Mouse (Mus musculus) forebrain, embryonic 12.5 days (tissue): ENCODE data around the gene Ptpdc1. TPM values are rescaled to one million over a fixed set of nuclear protein-coding genes. Genes with fewer than 3 reads are reported as not detected.

Experiments
- ATAC-seq: fragments of 200-750 bp; cut with Nextera tagmentation; 2 replicates; pipeline ENCODE4 v1.8.0; 2017; ENCODE audit warnings: moderate TSS enrichment; ENCODE audit not compliant: low FRiP score
- H3K27ac ChIP-seq: fragments of 300-500 bp; sonication (generic); 2 replicates; pipeline ENCODE4 v1.5.1; 2016; ENCODE audit warnings: mild to moderate bottlenecking
- H3K27me3 ChIP-seq: fragments of 300-500 bp; sonication (generic); 2 replicates; pipeline ENCODE4 v1.6.1; 2016; ENCODE audit warnings: mild to moderate bottlenecking
- H3K36me3 ChIP-seq: fragments of 300-500 bp; sonication (generic); replicated peaks from 2 replicates; pipeline ENCODE4 v1.6.1; 2016; ENCODE audit warnings: mild to moderate bottlenecking
- H3K4me1 ChIP-seq: fragments of 300-500 bp; sonication (generic); 2 replicates; pipeline ENCODE4 v1.6.1; 2016
- H3K4me2 ChIP-seq: fragments of 300-500 bp; sonication (generic); 2 replicates; pipeline ENCODE4 v1.6.1; 2016; ENCODE audit warnings: mild to moderate bottlenecking, moderate library complexity
- H3K4me3 ChIP-seq: fragments of 300-500 bp; sonication (generic); replicated peaks from 2 replicates; pipeline ENCODE4 v1.5.1; 2016; ENCODE audit warnings: mild to moderate bottlenecking
- H3K9ac ChIP-seq: fragments of 300-500 bp; sonication (generic); 2 replicates; pipeline ENCODE4 v1.6.1; 2016; ENCODE audit warnings: mild to moderate bottlenecking
- H3K9me3 ChIP-seq: fragments of 300-500 bp; sonication (generic); 2 replicates; pipeline ENCODE4 v1.6.1; 2016
- WGBS: fragments of 180-500 bp; shearing (Covaris S2); methylation state at CpG from one replicate; pipeline ENCODE4 v1.1.7; 2016; 5-methylcytosine and 5-hydroxymethylcytosine counted together
- polyA plus RNA-seq: library from polyadenylated mRNA; unstranded; fragments of >200 nt; fragmentation: Nextera tagmentation; extraction: Ambion mirVana; gene quantifications from 2 replicates; pipeline ENCODE4 v1.2.1, GENCODE M21; 2016

Ptpdc1 gene
- polyA plus RNA-seq, 1 experiment from 2014 or later, result 16.1 TPM

DNA sequence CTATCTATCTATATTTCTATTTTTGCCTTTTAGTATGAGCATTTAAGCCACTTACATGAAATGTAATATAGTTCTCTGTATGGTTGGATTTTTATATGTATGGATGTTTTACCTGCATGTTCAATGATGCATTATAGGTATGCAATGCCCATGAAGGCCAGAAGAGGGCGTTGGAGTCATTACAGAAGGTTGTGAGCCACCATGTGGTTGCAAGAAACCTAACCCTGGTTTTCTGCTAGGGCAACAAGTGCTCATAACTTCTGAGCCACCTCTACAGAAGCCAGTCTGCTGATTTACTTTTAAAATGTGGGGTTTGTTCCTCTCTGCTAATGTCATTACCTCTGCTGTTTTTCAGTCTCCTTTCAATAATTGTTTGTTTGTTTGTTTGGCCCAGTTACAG lies 25.2 kb upstream of the Ptpdc1 start:
- Histone ChIP-seq H3K4me2 (no peak overlapping the region), H3K4me3 (no peak overlapping the region), H3K4me1 (no peaks in the 10 kb centered on the region), H3K27ac (no peak overlapping the region), H3K9me3 (no peaks in the 10 kb centered on the region), H3K27me3 (peaks cover 39% of the 10 kb centered on the region), H3K9ac (no peak overlapping the region), H3K36me3 (no peaks in the 10 kb centered on the region)
- WGBS, result 0% methylated on average over 1 of the region's 1 CpGs
- no peak for ATAC-seq

DNA sequence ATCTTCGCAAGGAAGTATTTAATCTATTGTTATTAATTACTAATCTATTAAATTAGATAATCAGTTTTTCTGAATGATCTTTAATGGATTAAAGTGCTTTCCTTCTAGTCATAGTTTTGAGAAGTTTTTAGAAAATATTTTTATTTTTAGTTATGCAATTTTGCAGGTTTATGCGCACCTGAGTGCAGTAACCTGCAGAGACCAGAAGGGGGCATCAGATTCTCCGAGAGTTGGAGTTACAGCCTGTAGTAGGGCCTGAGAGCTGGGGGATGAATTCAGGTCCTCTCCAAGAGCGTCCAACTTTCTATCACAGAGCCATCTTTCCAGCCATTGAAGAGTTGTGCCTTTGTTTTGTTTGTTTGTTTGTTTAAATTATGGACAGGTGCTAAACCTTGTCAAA lies 21.2 kb upstream of the Ptpdc1 start:
- no peak overlapping the region for H3K27ac ChIP-seq
- no peaks in the 10 kb centered on the region for H3K36me3 ChIP-seq
- no peak overlapping the region for H3K4me2 ChIP-seq
- WGBS, result 87% methylated on average over 4 of the region's 4 CpGs
- H3K4me1 ChIP-seq, result no peaks in the 10 kb centered on the region
- no peaks in the 10 kb centered on the region for H3K9me3 ChIP-seq
- no peak overlapping the region for H3K9ac ChIP-seq
- no peak for ATAC-seq
- H3K4me3 ChIP-seq, result no peak overlapping the region
- H3K27me3 ChIP-seq, result peaks cover 6% of the 10 kb centered on the region; the same call in 1 of the 2 replicates

DNA sequence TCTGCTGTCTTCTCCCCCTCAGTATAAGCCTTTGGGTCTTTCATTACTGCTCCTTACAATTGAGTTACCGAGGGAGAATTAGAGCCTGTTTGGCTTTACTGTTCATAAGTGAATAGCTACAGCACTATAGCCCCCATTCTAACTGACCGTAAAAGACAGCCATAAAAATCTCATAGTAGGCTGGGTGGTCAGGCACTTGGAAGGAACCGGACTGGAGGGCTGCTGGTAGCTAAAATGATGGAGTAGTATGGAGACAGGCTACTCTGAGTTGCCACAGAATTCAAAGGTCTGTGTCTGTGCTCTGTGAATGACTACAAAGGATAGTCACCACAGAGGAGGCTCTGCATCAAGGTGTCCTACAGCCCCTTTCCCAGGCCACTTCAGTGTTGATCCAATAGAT lies 18.5 kb upstream of the Ptpdc1 start:
- Histone ChIP-seq H3K27me3 (peaks cover 3% of the 10 kb centered on the region; the same call in 1 of the 2 replicates), H3K27ac (no peak overlapping the region), H3K4me1 (no peaks in the 10 kb centered on the region), H3K4me3 (no peak overlapping the region), H3K4me2 (no peak overlapping the region), H3K9ac (no peak overlapping the region), H3K36me3 (no peaks in the 10 kb centered on the region), H3K9me3 (no peaks in the 10 kb centered on the region)
- 82% methylated on average over 3 of the region's 3 CpGs for WGBS
- no peak for ATAC-seq

DNA sequence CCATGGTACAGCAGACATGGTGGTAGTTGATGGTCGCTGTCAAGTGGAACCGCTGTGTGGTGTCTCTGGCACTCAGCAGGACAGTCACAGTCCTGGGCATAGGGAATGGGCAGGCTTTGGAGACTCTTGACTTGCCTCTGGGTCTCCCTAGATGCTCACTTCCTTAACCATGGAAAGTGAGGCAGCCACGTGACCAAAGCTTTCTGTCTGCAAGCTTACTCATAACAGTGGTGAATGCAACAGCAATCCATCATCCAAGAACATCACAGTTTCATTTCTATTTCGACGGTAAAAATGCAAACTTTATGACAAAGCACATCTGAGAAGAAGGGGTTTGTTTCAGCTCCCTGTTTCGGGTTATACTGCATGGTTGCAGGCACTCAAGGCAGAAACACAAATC lies 17.6 kb upstream of the Ptpdc1 start:
- 85% methylated on average over 6 of the region's 6 CpGs for WGBS
- Histone ChIP-seq H3K4me3 (no peak overlapping the region), H3K27ac (no peak overlapping the region), H3K27me3 (peaks cover 3% of the 10 kb centered on the region; the same call in 1 of the 2 replicates), H3K4me2 (no peak overlapping the region), H3K9ac (no peak overlapping the region), H3K36me3 (no peaks in the 10 kb centered on the region), H3K9me3 (no peaks in the 10 kb centered on the region), H3K4me1 (no peaks in the 10 kb centered on the region)
- no peak for ATAC-seq

DNA sequence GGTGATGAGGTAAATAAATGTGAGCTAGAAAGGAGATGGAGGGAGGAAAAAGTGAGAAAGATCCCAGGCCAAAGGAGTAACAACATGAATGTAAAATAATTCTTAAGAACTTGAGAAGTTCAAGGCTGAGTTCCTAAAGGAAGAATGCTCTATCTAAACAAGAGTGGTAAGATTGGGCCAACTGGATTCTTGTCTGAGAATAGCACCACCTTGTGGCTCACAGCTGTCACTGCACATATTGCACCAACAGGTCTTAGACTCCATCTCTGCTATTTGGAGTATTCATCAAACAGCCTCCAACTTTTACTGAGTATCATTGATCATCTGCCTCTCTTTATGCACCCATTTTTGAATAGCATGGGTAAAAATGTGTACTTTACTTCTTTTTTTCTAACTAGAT lies 14.1 kb upstream of the Ptpdc1 start:
- no peak overlapping the region for H3K4me2 ChIP-seq
- no peaks in the 10 kb centered on the region for H3K9me3 ChIP-seq
- no peak overlapping the region for H3K27ac ChIP-seq
- no peak overlapping the region for H3K9ac ChIP-seq
- H3K36me3 ChIP-seq, result no peaks in the 10 kb centered on the region
- H3K4me1 ChIP-seq, result peaks cover 3% of the 10 kb centered on the region; the same call in 1 of the 2 replicates
- H3K27me3 ChIP-seq, result peaks cover 3% of the 10 kb centered on the region; the same call in 1 of the 2 replicates
- ATAC-seq, result no peak
- no peak overlapping the region for H3K4me3 ChIP-seq

- no peaks in the 10 kb centered on the region for H3K9me3 ChIP-seq
- peaks cover 3% of the 10 kb centered on the region; the same call in 1 of the 2 replicates for H3K4me1 ChIP-seq
- ATAC-seq, result no peak
- H3K27ac ChIP-seq, result no peak overlapping the region
- WGBS, result 54% methylated on average over 2 of the region's 2 CpGs
- H3K9ac ChIP-seq, result no peak overlapping the region
- H3K4me2 ChIP-seq, result no peak overlapping the region
- no peak overlapping the region for H3K4me3 ChIP-seq
- no peaks in the 10 kb centered on the region for H3K36me3 ChIP-seq
- H3K27me3 ChIP-seq, result no peaks in the 10 kb centered on the region
Observed at GRCm38 (mm10) chr13:48637706-48638105, 12.2 kb upstream of the Ptpdc1 start.

DNA sequence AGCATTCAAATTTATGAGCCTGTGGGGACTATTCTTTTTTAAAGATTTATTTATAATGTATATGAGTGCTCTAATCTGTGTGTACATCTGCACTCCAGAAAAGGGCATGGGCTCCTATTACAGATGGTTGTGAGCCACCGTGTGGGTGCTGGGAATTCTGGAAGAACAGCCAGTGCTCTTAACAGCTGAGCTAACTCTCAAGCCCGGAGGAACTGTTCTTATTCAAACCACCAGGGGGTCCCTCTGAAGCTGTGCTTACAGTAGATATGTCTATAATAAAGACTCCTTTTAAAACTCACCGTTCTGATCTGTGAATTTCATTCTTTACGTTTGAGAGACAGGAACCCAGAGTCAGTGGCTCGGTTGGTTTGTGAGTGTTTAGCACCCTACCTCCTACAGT lies 6.2 kb upstream of the Ptpdc1 start:
- H3K4me2 ChIP-seq, result no peak overlapping the region
- H3K4me3 ChIP-seq, result no peak overlapping the region
- H3K9me3 ChIP-seq, result no peaks in the 10 kb centered on the region
- no peak overlapping the region for H3K9ac ChIP-seq
- ATAC-seq, result no peak
- H3K27ac ChIP-seq, result no peak overlapping the region
- WGBS, result 76% methylated on average over 5 of the region's 5 CpGs
- H3K36me3 ChIP-seq, result no peaks in the 10 kb centered on the region
- H3K4me1 ChIP-seq, result no peaks in the 10 kb centered on the region
- H3K27me3 ChIP-seq, result no peaks in the 10 kb centered on the region

- peak; percentile 84; the same call in 1 of the 2 replicates for ATAC-seq
- WGBS, result 3% methylated on average over 26 of the region's 26 CpGs
- peaks cover 9% of the 10 kb centered on the region for H3K27me3 ChIP-seq
- peaks cover 10% of the 10 kb centered on the region for H3K4me1 ChIP-seq
- H3K9me3 ChIP-seq, result no peaks in the 10 kb centered on the region
- H3K36me3 ChIP-seq, result no peaks in the 10 kb centered on the region
- peak overlapping the region; percentile 80 for H3K4me2 ChIP-seq
- peak overlapping the region; percentile 74 for H3K4me3 ChIP-seq
- H3K27ac ChIP-seq, result peak overlapping the region; percentile 86
- peak overlapping the region; percentile 84 for H3K9ac ChIP-seq
Observed at GRCm38 (mm10) chr13:48624968-48625398, 481 bp downstream of the Ptpdc1 start.

DNA sequence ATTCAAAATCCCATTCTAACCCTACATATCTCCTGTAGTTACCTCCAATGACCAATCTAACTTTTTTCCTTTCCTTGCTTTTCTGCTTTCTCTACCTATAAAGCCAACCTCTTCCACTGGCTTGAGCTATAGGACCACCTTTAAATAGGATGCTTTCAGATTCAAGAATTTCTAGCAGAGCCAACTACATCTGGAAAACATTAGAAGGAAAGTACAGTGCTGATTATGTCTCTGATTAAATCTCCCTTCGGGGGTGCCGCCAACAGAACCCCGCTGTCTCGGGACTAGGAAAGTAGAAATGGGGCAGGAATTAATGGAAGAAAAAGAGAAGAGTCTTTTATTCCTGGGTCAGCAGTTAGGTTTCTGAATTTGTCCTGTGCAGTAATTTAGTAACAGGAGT lies 6.6 kb downstream of the Ptpdc1 start:
- Histone ChIP-seq H3K36me3 (no peaks in the 10 kb centered on the region), H3K4me3 (no peak overlapping the region), H3K9ac (no peak overlapping the region), H3K9me3 (0 out of 2 replicates have a peak, but pooled peaks cover 9% of the 10 kb centered on the region), H3K4me1 (no peaks in the 10 kb centered on the region), H3K27ac (no peak overlapping the region), H3K4me2 (no peak overlapping the region), H3K27me3 (no peaks in the 10 kb centered on the region)
- WGBS, result 84% methylated on average over 4 of the region's 4 CpGs
- no peak for ATAC-seq

GRCm38 (mm10) chr13:48617774-48618173 lies 7.7 kb downstream of the Ptpdc1 start:
- no peak overlapping the region for H3K27ac ChIP-seq
- no peak overlapping the region for H3K4me2 ChIP-seq
- H3K9me3 ChIP-seq, result 0 out of 2 replicates have a peak, but pooled peaks cover 9% of the 10 kb centered on the region
- H3K4me3 ChIP-seq, result no peak overlapping the region
- no peak overlapping the region for H3K9ac ChIP-seq
- H3K36me3 ChIP-seq, result no peaks in the 10 kb centered on the region
- ATAC-seq, result no peak
- no peaks in the 10 kb centered on the region for H3K4me1 ChIP-seq
- H3K27me3 ChIP-seq, result no peaks in the 10 kb centered on the region

- WGBS, result 84% methylated on average over 2 of the region's 2 CpGs
- no peak overlapping the region for H3K9ac ChIP-seq
- ATAC-seq, result no peak
- no peaks in the 10 kb centered on the region for H3K27me3 ChIP-seq
- H3K36me3 ChIP-seq, result no peaks in the 10 kb centered on the region
- H3K4me1 ChIP-seq, result no peaks in the 10 kb centered on the region
- 0 out of 2 replicates have a peak, but pooled peaks cover 9% of the 10 kb centered on the region for H3K9me3 ChIP-seq
- H3K4me2 ChIP-seq, result no peak overlapping the region
- H3K4me3 ChIP-seq, result no peak overlapping the region
- H3K27ac ChIP-seq, result no peak overlapping the region
Observed at GRCm38 (mm10) chr13:48614525-48614924, 10.9 kb downstream of the Ptpdc1 start.

GRCm38 (mm10) chr13:48609106-48609505 lies 16.4 kb downstream of the Ptpdc1 start:
- H3K27ac ChIP-seq, result no peak overlapping the region
- no peaks in the 10 kb centered on the region for H3K4me1 ChIP-seq
- no peak for ATAC-seq
- no peaks in the 10 kb centered on the region for H3K9me3 ChIP-seq
- no peak overlapping the region for H3K4me2 ChIP-seq
- H3K4me3 ChIP-seq, result no peak overlapping the region
- no peaks in the 10 kb centered on the region for H3K36me3 ChIP-seq
- 68% methylated on average over 5 of the region's 5 CpGs for WGBS
- H3K9ac ChIP-seq, result no peak overlapping the region
- H3K27me3 ChIP-seq, result no peaks in the 10 kb centered on the region

DNA sequence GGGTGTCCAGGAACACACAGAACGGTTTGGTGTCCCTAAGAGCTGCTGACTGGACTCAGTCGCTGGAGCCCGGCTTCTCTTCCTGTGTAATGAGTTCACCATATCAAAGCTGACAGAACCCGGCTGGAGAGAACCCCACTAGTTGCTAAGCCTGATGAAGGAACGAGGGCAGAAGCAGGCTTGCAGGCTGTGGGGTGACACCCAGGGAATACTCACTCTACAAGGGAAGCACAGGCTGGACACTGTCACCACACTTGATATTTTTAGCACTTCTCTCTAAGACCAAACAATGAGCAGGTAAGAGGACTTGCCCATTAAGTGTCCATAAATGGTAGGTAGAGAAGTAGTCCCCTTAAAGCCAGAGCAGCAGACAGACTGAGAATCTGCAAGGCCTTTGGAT lies 20.9 kb downstream of the Ptpdc1 start:
- WGBS, result 84% methylated on average over 5 of the region's 5 CpGs
- Histone ChIP-seq H3K27me3 (no peaks in the 10 kb centered on the region), H3K4me3 (no peak overlapping the region), H3K27ac (no peak overlapping the region), H3K4me1 (no peaks in the 10 kb centered on the region), H3K9me3 (no peaks in the 10 kb centered on the region), H3K4me2 (no peak overlapping the region), H3K9ac (no peak overlapping the region), H3K36me3 (no peaks in the 10 kb centered on the region)
- ATAC-seq, result no peak
